Mouse (Mus musculus): ENCODE data around the gene Clec2i.
"Not testable (repeated sequence)": the region's sequence is repeated elsewhere in the genome, so short reads cannot be mapped to it uniquely, and the experiment has no call there.

The Clec2i gene

DNA sequence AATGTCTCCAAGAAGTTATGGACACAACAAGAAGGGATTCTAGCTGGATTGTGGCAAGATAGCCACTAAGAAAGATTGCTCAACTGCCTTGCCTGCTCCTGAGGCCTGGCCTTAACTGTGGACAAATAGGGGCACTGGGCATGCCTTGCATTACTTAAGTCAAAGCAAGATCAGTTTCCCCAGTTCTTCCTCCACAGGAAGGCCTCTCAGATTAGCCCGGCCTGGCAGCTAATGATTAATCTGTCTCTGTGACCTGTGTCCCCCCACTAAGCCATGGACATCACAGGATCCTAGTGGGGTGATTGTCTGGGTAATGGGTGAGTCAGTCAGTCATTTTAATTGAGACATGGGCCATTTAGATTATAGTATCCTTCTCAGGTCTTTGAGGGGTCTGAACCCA is 31.9 kb upstream of the Clec2i start:
- no peak for DNase-seq

DNA sequence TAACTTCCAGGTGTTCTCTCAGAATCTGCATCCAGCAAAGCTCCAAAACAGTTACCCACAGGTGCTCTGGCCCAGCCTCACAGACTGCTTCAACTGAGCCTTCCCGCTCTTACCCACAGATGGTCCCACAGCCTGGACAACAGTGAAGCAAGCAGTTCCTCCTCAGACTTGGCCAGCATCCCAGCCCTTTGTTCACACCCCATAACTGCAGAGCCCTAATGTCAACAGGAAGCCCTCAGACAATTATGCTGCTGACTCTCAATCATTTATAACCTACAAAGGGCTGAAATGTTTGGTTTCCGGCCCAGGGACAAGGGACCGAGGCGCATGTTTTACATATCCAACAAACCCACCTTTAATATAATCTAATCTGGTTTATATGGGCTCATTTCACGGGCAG is 31.1 kb upstream of the Clec2i start:
- peak; percentile 57 for DNase-seq

DNA sequence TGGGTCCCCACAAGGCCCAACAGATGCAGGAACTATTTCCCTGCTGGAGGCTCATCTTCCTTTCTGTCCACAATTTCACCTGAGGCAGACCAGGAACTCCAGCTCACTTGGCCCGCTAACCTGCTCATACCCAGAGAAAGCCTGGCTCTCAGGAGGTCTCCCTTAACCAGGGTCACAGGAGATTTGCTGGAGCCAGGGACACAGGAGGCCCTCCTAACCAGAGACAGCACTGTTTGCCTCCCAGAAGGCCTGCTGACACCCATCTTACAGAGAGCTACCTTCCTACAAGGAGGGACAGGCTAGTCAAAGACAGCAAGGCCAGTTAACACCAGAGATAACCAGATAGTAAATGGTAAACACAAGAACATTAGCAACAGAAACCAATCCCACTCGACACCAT is 29.4 kb upstream of the Clec2i start:
- DNase-seq, result no peak

DNA sequence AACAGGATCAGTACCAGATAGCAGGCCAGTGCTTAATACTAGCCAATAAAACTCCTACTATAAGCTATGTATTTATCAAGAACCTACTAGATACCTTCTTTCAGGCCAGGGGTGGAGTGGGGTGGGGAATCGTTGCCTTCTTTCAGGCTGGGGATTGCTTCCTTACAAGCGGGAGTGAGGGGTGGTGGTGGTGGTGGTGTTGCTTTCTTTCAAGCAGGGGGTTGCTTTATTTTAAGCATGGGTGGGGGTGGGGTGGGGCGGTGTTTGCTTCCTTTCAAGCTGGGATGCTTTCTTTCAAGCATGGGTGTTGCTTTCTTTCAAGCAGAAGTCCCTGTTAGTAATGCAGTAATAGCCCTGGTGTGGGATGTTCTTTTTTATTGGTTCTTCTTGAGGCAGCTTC is 18.5 kb upstream of the Clec2i start:
- no peak for DNase-seq

DNA sequence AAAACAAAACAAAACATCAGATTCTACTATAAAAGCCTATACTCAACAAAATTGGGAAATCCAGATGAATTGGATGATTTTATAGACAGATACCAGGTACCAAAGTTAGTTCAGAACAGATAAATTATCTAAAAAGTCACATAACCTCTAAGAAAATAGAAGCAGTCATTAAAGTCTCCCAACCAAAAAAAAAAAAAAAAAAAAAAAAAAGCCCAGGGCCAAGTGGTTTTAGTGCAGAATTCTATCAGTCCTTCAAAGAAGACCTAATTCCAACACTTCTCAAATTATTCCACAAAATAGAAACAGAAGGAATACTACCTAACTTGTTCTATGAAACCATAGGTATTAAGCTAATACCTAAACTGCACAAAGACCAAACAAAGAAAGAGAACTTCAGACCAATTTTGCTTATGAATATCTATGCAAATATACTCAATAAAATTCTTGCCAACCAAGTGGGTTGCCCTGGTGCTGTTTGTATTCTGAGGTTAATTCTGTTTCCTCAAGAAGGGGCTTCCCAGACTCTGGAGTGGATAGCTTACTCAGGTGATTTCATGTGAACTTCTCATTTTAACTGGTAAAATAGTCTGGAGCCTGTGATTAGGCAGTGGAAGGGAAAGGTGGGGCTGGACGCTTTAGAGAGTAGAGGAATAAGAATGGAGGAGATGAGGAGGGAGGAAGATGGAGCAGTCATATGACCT is 15.3 kb upstream of the Clec2i start:
- DNase-seq, result no peak

DNA sequence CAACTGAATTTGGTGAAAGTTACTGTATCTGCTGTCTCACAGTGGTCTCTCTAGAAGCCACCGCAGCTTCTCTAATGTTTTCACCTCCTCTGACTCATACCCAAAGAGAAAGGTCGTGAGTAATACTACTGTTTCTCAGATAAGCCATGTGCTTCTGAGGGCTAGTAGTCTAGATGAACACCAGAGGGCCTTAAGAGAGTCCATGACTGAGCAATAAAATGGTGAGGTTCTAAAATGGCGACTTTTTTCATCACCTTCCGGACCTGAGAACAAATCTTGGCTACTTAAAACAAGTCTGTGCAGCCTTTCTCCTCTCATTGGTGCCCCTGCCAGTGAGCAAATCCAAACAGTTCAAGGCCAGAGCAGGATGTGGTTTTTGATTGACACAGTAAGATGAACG is 1.4 kb downstream of the Clec2i start:
- DNase-seq, result no peak

DNA sequence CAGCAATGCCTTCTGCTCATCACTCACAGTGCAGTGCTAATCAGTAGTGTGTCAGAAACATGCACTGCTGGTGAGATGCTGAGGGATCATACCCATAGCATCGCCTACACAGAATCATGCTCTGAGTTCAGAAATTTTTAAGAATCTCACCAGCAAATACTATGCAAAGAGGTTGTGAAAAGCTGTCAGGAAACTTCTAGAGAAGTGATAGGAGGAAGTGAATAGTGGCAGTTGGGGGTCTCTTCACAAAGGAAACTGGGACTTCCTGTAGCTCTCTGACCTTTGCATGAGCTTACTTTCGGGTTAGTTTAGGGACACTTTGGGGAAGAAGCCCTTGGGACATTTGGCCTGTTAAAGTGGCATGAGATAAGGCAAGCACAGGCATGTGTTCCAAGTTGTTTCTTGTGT is 3.6 kb downstream of the Clec2i start, which contains the start of gene BC035044:
BC035044 (minus strand) TSS at position 179 of the 408 bp plus-strand sequence.
- no peak for DNase-seq

DNA sequence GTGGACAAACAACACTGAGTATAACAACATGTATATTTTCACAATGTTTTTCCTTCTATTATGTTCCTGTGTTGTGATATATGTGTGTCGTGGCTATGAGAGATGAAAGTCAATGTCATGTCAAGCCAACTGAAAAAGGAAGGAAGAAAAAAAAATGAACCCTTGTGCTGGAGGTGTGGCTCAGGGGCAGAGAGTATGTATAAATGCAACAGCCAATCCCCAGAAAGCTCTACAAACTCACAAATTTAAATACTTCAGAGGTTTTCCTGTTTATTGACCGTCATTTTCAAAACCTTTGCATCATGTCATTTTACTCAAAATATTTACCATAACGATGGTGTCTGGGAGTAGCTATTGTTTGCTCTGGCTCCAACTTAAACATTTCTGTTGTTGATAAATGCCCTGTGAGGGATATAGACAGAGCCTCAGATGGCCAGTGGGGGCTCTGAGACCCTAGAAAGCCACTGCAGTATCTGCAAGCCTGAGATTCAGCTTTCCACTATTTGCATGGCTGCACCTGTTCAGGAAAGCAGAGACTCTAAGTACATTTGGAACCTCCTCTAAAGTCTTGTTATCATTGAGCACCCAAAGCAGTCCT is 8.1 kb downstream of the Clec2i start:
- DNase-seq, result no peak

DNA sequence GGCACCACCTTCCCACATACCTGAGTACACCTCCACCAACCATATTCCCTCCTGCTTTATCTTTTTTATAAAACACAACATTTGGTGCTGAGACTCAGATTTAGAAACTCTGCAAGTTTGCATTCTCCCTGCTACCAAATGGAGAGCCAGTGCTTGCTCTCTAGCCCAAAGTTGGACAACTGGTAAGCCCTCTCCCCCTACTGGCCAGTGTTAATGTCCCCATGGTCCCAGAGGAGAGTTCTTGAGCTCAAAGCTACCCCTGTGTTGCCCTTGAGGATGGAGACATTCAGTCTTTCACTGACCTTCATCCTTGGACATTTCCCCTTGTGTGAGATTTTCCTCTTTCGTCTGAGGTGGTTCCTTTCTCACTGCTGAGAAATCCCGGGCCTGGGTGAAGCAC is 12.7 kb downstream of the Clec2i start:
- no peak for DNase-seq

DNA sequence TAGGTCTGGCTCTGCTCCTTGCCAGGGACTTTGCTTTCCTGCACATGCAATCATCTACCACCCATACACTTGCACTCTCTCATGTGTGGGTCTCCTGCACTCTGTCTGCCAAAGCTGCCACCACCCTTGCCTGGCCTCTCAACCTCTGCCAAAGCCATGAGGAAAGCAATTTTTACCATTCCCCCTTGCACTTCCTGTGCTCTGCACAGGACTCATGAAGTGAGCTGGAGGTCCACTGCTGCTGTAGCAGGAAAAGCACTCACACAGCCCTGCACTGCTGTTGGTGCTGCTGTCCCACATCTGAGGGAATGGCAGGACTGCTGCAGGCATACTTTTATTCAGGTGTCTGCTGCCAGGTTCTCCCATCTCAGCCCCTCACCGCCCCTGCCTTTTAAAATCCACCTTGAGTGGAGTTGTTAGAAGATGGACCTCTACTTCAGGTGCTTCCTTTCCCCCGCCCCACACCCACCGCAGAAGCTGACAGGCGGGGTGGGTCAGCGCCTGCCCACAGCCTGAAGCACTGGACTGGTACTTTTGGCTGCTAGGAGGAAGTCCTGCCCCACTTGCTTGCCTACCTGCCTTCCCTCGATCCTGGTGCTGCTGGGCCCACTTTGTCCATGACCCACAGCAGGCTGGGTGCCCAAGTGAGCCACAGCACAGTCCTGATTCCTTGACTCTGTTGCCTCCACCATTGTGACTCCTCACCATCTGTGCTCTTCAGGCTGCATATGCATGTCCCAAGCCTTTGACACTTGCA is 13.6 kb downstream of the Clec2i start:
- DNase-seq, result not testable (repeated sequence)

DNA sequence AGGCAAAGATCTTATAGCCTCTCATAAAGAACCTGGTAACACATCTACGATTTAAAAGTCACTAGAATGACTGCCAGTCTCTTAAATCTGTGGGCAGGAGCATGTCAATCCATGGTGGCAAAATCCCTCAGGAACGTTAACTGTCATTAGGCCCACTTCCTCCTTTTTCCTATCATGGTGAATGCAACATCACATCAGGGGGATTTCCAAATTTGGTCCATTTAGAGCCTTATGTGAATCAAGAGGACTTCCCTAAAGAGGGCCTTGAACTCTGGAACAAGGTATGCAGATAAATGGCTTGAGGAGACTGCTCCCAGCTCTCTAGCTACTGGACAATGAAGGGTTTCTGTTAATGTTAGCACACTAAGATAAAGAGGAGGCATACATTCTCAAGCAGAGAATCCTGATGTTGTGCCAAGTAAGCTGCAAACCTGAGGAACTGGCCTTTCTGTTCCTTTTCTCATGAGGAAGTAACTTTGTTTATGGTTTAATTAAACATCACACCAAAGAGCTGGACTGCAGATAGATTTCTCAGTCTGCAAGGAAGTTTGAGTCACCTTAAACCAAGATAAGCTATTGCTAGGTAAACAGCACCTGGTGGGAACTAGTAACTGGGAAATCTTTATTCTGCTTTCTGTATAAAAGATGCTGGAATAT is 26.3 kb downstream of the Clec2i start:
- DNase-seq, result no peak

DNA sequence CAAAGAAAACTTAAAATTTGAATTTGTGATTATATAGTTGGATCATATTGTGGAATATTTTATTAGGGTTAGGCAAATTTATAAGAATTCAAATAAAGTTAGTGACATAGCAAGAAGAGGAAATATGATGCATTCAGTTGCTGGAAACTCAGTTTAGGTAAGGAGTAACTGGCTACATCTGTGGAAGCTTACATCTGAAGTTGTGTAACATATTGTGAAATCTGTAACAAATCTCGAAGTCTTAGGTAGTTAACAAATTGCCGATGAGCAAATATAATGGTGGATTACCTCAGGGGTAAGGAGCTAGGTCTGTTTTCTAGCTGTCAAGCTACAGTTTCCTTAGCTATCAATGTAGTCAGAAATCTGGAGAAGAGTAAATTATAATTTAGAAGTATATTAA is 29.9 kb downstream of the Clec2i start:
- no peak for DNase-seq

DNA sequence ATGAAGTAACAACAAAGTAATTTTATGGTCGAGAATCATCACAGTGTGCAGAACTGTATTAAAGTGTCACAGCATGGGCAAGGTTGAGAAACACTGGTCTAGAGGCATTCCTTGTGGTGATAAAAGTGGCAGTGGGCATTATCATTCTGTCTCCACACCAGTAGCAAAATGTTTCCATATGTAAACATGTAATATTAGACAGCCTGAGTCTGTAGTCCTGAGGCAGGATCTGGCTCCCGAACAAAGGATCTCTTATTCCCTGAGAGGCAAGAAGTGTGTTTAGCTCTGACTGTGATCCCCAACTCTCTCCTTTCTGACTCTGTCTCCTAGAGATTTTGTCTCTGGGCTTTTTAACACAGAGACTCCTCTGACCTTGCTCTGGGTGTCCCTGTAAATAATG is 45.7 kb downstream of the Clec2i start:
- no peak for DNase-seq

DNA sequence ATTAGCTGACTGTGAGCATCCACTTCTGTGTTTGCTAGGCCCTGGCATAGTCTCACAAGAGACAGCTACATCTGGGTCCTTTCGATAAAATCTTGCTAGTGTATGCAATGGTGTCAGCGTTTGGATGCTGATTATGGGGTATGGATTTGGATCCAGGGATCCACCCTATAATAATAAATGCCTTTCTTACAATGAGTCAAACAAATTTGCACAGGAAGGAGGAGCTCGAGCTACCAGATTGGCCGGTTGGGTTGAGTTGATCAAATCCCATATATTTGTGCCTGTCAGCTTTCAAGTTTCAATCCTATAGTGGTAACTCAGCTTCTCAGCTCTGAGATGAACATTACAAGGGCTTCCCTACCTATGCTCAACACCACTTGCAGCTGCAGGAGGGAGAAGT is 46.7 kb downstream of the Clec2i start, which contains the start of gene Clec2g:
Clec2g (plus strand) TSS at position 301 of the 400 bp plus-strand sequence.
- not testable (repeated sequence) for DNase-seq

DNA sequence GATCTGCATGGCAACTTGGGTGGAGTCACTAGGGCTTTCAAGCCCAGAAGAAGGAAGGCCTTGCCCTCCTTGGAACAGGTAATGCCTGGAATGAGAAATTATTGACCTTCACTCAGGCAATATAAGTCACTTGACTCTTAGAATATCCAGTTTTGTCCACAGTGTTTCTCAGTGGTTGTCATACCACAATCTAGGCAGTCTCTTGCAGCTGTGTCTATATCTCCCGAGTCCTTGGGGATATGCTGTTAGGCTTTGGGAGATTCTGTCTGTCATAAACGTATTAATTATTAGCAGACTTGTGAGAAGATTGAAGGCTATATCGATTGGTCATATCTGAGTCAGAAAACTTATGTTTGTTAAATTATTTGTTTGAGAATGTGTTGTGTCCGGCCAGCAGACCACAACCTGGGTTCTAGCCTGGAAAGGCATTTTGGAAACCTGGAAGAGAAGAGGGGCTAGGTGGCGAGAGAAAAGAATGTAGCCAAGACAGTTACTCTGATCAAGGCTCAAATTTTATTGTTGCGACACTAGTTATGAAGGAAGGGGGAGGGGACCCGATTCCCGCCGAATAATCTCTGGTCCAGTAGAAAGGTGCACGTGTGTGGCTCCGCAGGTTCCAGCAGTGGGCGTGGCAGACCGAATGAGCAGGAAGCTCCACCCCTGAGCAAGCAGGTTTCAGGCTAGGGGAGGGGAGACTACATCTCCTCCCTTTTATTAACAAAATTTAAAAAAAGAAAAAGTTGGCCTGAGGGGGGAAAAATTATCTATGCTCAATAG is 48.7 kb downstream of the Clec2i start:
- not testable (repeated sequence) for DNase-seq

DNA sequence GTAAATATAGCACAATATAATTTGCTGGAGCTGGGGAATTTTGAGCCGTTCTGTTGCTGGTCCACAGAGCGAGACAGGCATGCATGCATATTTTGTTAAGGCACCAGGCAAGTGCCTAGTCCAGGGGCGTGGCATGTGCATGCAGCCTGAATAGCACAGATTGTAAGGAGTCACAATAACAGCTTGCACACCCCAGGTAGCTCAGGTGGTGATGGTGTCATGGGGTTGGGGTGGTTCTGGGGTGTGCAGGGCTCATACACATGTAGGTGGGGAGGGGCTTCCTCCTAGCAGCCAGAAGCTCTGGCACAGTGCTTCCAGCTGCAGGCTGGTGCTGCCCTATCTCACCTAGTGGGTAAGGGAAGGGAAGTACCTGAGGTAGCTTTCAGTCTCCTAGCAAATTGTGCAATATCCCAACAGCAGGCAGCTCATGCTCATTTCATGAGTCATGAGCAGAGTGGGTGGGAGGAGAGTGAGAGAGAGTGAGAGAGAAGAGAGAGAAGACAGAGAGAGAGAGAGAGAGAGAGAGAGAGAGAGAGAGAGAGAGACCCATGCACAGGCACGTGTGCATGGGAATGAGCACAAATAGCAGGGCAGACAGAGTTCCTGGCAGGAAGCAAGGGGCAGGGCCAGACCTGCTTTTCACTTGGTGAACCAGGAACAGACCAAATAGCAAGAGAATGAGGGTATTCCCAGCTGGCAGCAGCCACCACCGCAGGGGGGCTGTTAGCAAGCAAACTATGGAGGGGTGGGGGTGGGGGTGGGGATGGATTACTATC is 54.4 kb downstream of the Clec2i start:
- no peak for DNase-seq

DNA sequence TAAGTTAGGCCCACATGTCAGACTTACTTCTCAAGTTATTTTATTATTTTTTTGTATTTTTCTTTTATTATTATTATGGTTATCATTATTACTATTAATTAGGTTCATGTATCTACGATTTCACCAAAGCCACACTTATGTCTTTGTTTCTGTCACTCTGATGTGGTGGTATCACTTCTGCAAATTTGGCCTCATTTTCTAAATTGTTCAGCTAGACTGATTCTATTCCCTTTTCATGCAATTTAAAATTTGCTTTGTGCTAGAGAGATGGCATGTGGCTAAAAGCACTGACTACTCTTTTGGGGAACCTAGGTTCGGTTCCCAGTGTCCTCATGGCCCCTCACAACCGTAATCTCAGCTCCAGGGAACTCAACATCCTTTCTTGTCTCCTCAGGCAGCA is 58.2 kb downstream of the Clec2i start:
- DNase-seq, result no peak
